Mouse (Mus musculus): ENCODE results near the gene Spata31. TPM values are rescaled to one million over a fixed set of nuclear protein-coding genes. Genes with fewer than 3 reads are reported as not detected.

The Spata31 gene
- polyA plus RNA-seq (2014; fragmentation: Nextera tagmentation; extraction: Ambion mirVana) = not detected in 2 replicates

DNA sequence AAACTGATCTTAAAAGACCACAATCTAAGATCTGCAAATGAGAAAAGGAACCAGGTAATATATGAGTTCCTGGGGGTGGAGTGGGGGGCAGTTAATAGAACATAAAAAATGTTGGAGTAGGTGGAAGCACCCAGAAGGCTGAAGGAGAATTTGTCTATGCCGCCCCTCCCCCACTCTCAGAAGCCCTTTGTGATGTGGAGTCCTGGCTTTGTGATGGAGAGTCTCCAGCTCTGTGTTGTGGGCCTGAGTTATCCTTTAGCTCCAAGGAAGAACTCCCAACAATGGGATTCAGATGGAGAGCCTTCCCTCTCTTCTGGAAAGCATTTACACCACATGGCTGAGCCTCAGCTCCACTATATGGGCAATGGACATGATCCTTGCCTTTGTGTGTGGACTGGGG is at the start of gene Spata31:
TSS of gene Spata31 (plus strand) at position 216 of the 400 bp plus-strand sequence.
- no peak within 1 kb of the TSS for H3K4me2 ChIP-seq
- H3K4me3 ChIP-seq (ENCODE audit: low read depth, low read length) = no peak within 1 kb of the TSS
- no peak for ATAC-seq (replicated peaks; ENCODE audit: insufficient number of reproducible peaks, low FRiP score, low TSS enrichment)
- no peaks in the 10 kb centered on the region for H3K36me3 ChIP-seq (ENCODE audit: control insufficient read depth, insufficient read depth, low read length)
- H3K27me3 ChIP-seq (ENCODE audit: control insufficient read depth, insufficient read depth, low read length) = no peaks in the 10 kb centered on the region
- H3K4me1 ChIP-seq (ENCODE audit: control insufficient read depth, insufficient read depth, low read length) = no peaks in the 10 kb centered on the region
- WGBS (ENCODE audit: insufficient replicate concordance) = 53% methylated on average over 1 of the region's 1 CpGs
- H3K9ac ChIP-seq (ENCODE audit: low read depth, low read length) = no peak within 1 kb of the TSS
- H3K9me3 ChIP-seq (replicated peaks; ENCODE audit: control insufficient read depth, low read length) = no peaks in the 10 kb centered on the region
- no peak within 1 kb of the TSS for H3K27ac ChIP-seq (ENCODE audit: low read depth, low read length)

GRCm38 (mm10) chr13:64903132-64903531 is 14.1 kb upstream of the Spata31 start:
- no peaks in the 10 kb centered on the region for H3K27me3 ChIP-seq (ENCODE audit: control insufficient read depth, insufficient read depth, low read length)
- H3K36me3 ChIP-seq (ENCODE audit: control insufficient read depth, insufficient read depth, low read length) = no peaks in the 10 kb centered on the region
- H3K27ac ChIP-seq (ENCODE audit: low read depth, low read length) = no peak overlapping the region
- no peak overlapping the region for H3K9ac ChIP-seq (ENCODE audit: low read depth, low read length)
- H3K4me3 ChIP-seq (ENCODE audit: low read depth, low read length) = no peak overlapping the region
- 56% methylated on average over 1 of the region's 1 CpGs for WGBS (ENCODE audit: insufficient replicate concordance)
- no peak overlapping the region for H3K4me2 ChIP-seq
- no peaks in the 10 kb centered on the region for H3K4me1 ChIP-seq (ENCODE audit: control insufficient read depth, insufficient read depth, low read length)
- peaks cover 2% of the 10 kb centered on the region; the same call in 1 of the 2 replicates for H3K9me3 ChIP-seq (replicated peaks; ENCODE audit: control insufficient read depth, low read length)
- no peak for ATAC-seq (replicated peaks; ENCODE audit: insufficient number of reproducible peaks, low FRiP score, low TSS enrichment)

GRCm38 (mm10) chr13:64903585-64904208 is 13.5 kb upstream of the Spata31 start, which contains the start of gene Cntnap3:
Gene Cntnap3 (minus strand): TSS chr13:64903955.
- 0 out of 2 replicates have a peak within 1 kb of the TSS, but pooled peaks have one; percentile 39 for H3K9ac ChIP-seq (ENCODE audit: low read depth, low read length)
- no peaks in the 10 kb centered on the region for H3K27me3 ChIP-seq (ENCODE audit: control insufficient read depth, insufficient read depth, low read length)
- WGBS (ENCODE audit: insufficient replicate concordance) = 11% methylated on average over 16 of the region's 16 CpGs
- H3K9me3 ChIP-seq (replicated peaks; ENCODE audit: control insufficient read depth, low read length) = peaks cover 2% of the 10 kb centered on the region; the same call in 1 of the 2 replicates
- H3K27ac ChIP-seq (ENCODE audit: low read depth, low read length) = no peak within 1 kb of the TSS
- no peak for ATAC-seq (replicated peaks; ENCODE audit: insufficient number of reproducible peaks, low FRiP score, low TSS enrichment)
- H3K4me2 ChIP-seq = peak within 1 kb of the TSS; percentile 54
- H3K4me3 ChIP-seq (ENCODE audit: low read depth, low read length) = no peak within 1 kb of the TSS
- no peaks in the 10 kb centered on the region for H3K36me3 ChIP-seq (ENCODE audit: control insufficient read depth, insufficient read depth, low read length)
- no peaks in the 10 kb centered on the region for H3K4me1 ChIP-seq (ENCODE audit: control insufficient read depth, insufficient read depth, low read length)

Other genes starting within 250 kb of the Spata31 start
- gene Cntnap3, start 13.5 kb upstream of the Spata31 start, polyA plus RNA-seq (2014; fragmentation: Nextera tagmentation; extraction: Ambion mirVana) = 0.03 TPM in 1 of 2 replicates, not detected in the other
- gene Spata31d1c, start 115.7 kb downstream of the Spata31 start, polyA plus RNA-seq (2014; fragmentation: Nextera tagmentation; extraction: Ambion mirVana) = not detected in 2 replicates
- gene Prss47, start 135.4 kb downstream of the Spata31 start, polyA plus RNA-seq (2014; fragmentation: Nextera tagmentation; extraction: Ambion mirVana) = not detected in 2 replicates
- gene Mfsd14b, start 195.6 kb downstream of the Spata31 start, polyA plus RNA-seq (2014; fragmentation: Nextera tagmentation; extraction: Ambion mirVana) = 35.6 and 37.4 TPM in 2 replicates
- not detected in 2 replicates for gene Olfr465-ps1, start 220.7 kb downstream of the Spata31 start, polyA plus RNA-seq (2014; fragmentation: Nextera tagmentation; extraction: Ambion mirVana)
- gene Olfr466, start 232.8 kb downstream of the Spata31 start, polyA plus RNA-seq (2014; fragmentation: Nextera tagmentation; extraction: Ambion mirVana) = not detected in 2 replicates